Mouse (Mus musculus): ENCODE data around the gene Trex2.

GRCm38 (mm10) chrX:73484076-73484475 lies 48.9 kb upstream of the Trex2 start:
- TF ChIP-seq CTCF (IDR thresholded peaks at IDR 0.05; ENCODE audit: low read depth) (no peak), EP300 (optimal IDR thresholded peaks at IDR 0.05) (no peak)
